Mouse (Mus musculus): ENCODE data around the gene Nrcam.

- no peak for TF ChIP-seq CTCF (IDR thresholded peaks at IDR 0.05; ENCODE audit: low read depth, low read length)
- no peak for TF ChIP-seq POLR2A (IDR thresholded peaks at IDR 0.05; ENCODE audit: borderline replicate concordance, low read depth, low read length)
These were observed 190.9 kb downstream of the Nrcam start for GRCm38 (mm10) chr12:44519440-44520141.

Measured in bone marrow macrophage, adult 2 months (primary cell).